Mouse (Mus musculus) Muller cell, postnatal 12 days (primary cell): ENCODE results near the gene 6030468B19Rik.
"Not testable (repeated sequence)": the region's sequence is repeated elsewhere in the genome, so short reads cannot be mapped to it uniquely, and the experiment has no call there.

Source experiments
- DNase-seq: peaks from one replicate; pipeline ENCODE4 v3.0.0-alpha.2; 2015; ENCODE audit errors: inconsistent ontology term

Gene 6030468B19Rik

DNA sequence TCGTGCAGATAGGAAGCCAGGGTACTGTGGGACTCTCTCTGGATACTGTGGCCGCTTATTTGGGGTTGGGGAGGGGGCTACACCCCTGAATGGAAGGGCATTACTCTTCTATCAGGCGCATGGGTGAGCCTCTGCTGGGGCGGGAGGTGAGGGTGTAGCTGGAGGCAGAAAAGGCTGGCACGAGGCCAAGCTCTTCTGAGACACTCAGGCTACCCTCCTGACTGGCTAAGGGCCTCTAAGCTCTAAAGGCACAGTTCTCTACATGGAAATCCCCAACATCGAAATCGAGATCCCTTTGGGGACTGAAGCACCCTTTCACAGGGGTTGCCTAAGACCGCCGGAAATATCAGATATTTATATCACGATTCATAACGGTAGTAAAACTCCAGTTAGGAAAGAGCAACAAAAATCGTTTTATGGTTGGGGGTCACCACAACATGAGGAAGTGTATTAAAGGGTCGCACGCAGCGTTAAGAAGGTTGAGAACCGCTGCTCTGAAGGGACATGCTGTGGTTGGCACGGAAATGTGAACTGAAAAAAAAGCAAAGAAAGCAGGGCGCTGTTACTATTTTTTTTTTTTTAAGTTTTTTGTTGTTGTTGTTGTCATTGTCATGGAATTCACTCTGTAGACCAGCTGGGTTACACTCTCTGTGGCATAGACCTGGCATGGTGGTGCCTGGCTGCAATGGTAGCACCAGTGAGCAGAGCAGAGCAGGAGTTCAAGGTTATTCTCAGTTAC lies 30.9 kb downstream of the 6030468B19Rik start:
- DNase-seq, result peak; percentile 44

DNA sequence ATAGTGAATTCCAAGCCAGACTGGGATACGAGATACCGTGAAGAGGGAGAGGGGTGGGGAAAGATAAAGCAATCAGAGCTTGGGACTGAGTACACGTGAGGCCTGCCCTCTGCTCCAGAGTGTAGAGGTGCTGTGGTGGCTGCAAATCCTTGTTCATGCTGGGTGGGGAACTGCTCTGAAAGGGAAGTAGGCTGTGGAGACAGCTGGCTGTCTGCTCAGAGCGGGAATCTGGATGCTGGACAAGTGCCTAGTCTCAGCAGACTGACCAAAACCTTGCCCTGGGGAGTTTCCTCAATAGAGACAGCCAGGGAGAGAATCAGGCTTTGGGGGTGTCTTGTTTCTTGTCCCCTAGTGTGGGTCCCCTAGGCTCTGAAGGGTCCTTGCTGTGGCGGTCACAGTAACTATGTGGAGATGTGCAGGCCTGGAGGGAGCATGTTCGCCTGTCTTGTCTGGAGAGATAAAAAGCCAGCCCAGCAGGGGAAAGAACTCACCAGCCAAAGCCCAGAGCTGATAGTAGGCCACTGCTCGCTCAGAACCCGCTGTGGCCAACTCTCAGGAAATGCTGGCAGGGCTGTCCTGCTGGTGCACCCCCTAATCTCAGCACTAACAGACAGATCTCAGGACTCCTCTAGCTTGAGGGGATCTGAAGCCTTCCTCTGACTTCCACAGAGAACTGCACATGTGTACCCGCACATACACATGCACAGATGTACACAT lies 31.6 kb downstream of the 6030468B19Rik start:
- DNase-seq, result peak; percentile 51

DNA sequence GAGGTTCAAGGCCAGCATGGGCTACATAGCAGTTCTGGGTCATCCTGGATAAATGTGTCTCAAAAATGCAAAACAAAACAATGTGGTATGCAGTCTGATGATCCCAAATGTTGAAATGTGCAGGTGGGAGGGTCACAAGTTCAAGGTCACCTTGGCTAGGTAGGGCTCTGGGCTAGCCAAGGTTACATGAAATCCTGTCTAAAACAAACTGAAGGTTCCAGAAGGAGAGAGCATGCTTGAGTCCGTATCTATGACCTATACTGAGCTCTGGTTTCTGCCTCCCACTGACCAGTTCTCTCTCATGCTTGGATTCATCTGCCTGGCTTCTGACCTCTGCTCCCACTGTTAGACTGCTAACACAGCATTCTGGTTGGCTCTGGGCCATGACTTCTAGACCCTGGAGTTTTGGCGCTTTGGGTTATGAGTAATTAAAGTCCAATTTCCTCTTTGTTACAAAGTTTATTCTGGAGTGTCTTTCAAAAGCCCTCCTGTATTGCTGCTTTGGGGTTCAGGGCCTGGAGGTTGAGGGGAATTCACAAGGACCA lies 32.3 kb downstream of the 6030468B19Rik start:
- DNase-seq, result no peak

DNA sequence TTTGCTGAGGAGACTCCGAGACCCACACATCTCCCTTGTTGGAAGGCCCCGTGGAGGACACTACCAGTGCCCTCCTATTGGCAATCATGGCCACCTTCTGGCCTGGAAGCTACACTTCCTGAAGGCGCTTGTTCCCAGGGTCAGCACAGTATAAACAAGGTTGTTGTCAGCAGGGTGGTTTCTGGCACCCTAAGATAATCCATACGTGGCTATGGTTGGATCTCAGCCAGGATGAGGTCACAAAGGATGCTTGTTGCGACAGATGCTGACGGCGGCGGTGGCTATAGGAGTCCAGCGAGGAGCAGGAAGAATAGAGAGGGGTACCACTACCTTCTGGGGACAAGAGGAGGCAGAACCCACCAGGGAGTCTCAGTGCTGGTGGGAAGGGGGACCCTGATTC lies 32.9 kb downstream of the 6030468B19Rik start:
- no peak for DNase-seq

DNA sequence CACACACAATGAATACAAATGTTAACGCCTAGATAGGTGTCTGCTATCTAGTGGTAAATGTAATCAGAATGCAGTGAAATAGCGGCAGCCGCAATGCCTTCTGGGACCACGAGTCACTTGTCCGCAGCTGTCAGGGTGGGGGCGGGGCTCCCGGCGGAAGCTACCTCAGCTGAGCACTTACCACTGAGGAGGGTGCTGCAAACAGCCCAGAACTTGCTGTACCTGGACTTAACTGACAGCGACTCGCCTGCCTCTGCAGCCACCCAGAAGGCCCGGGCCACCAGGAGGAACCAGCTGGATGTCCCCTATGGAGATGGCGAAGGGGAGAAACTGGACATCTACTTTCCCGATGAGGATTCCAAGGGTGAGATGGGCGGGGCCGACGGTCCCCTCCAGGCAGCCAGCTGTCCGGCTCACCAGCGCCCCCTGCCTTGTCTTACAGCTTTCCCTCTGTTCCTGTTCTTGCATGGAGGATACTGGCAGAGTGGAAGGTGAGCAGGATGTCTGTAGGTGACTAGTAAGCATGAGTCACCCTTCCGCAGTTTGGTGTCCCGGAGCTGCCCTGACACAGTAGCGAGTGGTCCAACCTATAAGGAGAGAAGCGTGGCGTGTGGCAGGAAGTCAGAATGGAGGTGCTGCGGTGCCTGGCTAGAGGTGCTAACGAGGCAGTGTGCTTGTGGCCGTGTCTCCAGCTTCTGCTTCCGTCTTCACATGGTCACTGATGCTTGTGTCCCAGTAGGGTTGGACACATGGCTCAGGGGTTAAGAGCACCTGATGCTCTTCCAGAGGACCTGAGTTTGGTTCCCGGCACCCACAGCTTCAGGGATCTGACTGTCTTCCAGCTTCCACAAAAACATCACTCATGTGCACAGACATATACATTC lies 34.9 kb downstream of the 6030468B19Rik start:
- peak; percentile 50 for DNase-seq

DNA sequence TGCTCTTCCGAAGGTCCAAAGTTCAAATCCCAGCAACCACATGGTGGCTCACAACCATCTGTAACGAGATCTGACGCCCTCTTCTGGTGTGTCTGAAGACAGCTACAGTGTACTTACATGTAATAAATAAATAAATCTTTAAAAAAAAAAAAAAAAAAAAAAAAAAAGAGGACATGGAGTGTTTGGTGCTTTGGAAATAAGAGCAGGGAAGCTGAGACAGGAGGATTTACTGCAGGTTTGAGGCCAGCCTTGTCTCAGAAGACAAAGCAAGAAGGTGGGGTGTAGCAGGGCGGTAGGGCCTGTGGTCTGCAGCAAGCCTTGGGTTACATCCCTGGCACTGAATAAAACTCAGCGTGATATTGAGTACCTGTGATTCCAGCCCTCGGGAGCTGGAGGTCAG lies 36.0 kb downstream of the 6030468B19Rik start:
- DNase-seq, result not testable (repeated sequence)

DNA sequence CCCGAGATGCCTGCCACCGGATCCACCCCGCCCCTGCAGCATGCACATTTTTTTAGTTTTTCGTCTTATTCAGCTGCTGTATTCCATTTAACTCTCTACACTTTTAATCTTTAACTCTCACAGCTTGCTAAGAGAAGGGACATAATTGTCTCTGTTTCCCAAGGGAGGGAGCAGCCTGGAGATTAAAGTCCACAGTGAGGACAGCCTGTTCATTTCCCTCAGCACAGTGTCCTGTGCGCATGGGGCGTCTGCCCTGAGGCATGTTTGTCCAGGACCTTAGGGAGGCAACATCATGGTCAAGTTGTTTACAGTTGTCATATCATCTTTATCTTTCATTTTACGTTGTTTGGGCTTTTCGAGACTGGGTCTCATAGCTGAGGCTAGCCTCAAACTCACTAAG lies 36.6 kb downstream of the 6030468B19Rik start:
- no peak for DNase-seq

DNA sequence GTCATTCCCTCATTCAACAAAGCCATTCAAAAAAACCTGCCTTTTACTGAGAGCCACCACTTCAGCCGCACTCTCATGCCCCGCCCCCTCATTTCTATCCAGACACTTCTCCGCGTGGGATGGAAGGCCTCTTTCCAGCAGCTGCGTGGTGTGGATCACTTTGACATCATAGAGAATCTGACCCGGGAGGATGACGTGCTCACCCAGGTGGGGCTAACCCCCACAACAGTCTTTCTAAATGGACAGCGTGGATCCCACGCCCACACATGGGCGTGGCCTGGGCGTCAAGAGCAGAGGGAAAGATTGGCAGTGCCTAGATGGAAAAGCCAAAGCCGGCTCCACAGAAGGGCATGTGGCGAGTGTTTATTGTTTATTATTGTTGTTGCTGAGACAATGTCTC lies 38.8 kb downstream of the 6030468B19Rik start:
- DNase-seq, result peak; percentile 67

DNA sequence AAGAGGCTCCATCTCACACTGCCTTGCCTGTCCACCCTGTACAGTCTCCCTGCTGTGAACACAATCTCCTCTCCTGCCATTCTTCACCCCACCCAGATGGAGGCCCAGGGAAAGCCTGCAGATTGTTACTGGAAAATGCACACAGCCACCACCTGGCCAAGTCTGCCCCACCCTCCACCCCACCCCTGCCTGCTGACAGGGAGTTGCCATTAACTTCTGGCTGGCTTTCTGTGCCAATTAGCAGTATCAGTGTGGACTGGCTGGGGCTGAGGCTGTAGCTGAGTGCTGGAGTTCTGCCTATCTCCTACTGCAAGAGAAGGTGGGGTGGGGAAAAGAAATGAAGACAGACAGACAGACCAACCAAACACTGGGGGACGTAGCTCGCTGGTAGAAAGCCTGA lies 41.1 kb downstream of the 6030468B19Rik start:
- DNase-seq, result no peak

DNA sequence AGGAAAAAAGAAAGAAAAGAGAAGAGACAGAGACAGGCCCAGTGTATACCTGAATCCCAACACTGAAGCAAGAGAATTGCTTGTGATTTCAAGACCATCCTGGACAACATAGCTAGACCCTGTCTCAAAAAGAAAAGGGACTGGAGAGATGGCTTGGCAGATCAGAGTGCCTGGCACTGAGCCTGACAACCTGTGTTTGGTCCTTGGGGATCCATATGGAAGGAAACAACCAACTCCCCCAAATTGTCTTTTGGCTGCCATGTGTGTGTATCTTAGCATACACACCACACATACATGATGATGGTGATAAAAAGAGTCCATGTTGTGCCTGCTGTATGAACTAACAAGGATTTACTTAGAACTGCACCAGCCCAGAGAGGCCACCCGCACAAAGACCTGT lies 41.6 kb downstream of the 6030468B19Rik start:
- no peak for DNase-seq

DNA sequence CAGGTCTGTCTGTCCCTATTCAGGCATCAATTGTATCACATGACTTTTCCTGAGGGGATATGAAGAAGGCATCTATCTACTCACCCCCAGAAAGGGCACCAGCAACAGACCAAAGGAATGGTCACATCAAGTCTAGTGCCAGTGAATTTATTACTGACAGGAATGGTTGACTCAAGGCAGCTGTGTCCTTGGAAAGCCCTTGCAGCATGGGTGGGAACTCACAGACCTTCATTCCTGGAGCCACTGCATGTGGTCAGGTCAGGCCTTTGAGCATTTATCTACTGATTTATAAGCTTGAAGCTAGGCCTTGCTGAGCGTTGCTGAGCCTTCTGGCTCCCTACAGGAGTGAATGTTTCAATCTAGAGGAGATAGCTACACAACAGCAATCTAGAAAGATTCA lies 43.5 kb downstream of the 6030468B19Rik start:
- DNase-seq, result no peak

DNA sequence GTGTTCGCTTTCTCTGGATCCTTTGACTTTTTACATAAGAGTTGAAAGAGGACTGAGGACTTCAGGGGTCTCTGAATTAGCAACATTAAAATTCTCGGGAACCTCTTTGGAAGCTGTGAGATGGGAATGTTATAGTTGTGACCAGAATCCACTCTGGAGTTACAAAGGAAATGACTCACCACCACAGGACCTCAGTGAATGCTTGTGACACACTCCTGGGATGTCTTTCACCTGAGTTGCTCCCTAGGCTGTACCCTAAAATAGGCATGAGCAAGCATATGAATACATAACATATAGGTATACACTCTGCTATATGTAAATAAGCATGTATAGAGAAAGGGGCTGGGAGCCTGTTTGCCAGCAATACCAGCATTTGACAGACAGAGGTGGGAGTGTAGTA lies 46.0 kb downstream of the 6030468B19Rik start:
- DNase-seq, result peak; percentile 59

DNA sequence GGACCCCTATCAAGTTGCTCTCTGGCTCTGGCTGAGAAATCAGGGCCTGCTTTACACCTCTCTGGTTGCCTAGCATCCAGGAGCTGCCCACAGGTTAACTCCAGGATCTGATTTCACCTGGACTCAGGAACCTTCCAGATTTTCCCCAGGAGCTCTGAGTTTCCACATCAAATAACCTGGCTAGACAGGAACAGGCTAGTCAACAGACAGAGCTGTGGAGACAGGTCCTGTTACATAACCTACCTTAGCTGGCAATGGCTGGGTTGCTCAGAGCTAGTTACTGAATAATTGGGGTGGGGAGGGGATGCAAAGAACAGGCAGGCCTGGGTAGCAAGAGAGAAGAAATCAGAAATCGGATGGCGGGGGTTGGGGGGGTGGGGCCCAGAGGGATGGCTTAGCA lies 47.5 kb downstream of the 6030468B19Rik start:
- DNase-seq, result no peak

DNA sequence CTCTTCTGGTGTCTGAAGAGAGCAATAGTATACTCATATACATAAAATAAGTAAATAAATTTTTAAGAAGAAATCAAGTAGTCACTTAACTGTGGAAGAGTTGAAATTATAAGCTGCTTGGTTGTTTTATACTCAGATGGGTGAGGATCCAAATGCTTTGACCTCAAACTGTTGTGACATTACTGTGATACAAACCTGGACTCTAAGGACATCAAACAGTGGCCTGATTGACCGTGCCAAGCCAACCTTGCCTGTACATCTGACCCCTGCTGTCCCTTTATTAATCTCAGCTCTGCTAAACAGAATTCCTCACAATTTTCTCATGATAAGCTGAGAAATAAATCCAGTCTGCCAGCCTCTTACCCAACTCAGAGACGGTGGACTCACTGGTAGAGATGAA lies 48.2 kb downstream of the 6030468B19Rik start:
- DNase-seq, result no peak

DNA sequence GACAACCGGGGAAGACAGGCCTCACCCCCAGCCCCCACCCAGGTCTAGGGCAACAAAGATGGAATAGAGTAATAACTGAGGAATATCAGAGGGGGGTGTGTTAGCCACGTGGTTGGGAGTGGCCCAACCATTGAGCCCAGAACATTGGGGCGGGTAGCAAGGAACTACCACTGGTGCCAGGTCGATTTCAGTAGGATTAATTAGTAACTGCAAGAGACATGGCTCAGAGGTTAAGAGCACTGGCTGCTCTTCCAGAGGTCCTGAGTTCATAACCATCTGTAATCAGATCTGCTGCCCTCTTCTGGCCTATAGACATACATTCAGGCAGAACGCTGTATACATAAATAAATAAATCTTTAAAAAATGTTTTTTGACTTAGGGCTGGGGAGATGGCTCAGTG lies 49.2 kb downstream of the 6030468B19Rik start:
- no peak for DNase-seq

DNA sequence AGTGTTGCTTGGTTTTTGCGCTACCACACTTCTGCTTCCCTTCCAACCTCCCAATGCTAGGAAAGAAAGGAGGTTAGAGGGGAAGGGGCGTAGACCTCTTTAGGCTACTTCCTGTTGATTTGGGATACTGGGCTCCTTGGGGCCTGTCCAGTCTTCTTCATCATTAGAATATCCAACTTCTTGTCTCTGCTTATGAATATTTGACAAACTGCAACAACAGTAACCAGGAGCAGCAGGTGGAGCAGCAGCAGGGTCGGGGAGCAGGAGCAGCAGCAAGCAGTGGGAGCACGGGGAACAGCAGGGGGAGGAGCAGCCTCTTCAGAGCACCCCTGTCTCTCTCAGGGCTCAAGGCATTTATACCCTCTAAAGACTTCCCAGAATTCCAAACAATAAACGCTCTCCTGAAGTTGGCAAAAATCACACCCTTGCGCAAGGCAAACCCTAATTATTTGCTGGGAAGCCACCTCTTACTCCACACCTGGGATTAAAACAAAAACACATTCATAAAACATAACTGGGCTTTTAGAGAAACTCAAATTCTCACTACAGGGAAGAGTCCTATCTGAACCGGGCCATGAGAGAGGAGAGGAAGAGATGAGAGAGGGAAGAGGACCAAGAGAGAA lies 50.2 kb downstream of the 6030468B19Rik start:
- DNase-seq, result no peak

DNA sequence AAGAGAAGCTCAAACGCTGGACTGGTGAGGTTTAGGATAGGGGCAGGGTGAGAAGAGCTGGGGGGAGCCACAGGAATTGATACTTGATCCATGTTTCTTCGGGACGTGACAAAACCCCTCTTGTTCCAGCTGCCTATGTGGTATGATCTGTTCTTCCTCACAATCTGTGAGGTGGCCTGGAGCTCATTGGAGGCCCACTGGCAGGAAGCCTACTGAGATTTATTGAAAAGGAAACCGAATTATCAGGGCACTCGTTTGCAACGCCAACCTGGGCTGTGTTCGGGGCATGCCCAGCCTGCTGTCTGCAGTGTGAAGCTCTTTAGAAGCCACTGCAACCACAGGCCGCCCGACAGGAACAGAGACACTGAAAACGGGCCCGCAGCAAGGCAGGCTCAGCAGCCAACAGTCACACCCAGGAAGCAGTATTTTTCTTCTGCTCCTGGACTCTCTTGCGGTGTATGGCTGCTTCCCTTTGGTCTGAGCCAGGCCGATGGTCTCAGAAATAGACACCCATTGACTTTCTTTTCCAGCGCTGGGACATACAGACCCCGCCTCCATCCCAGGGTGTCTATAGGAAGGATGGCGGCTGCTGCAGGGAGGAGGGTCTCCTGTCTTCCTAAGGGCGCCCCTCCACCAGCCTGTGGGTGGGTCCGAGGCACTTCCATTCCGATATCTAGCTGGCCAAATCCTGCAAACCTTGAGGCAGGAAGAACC lies 51.0 kb downstream of the 6030468B19Rik start:
- no peak for DNase-seq

DNA sequence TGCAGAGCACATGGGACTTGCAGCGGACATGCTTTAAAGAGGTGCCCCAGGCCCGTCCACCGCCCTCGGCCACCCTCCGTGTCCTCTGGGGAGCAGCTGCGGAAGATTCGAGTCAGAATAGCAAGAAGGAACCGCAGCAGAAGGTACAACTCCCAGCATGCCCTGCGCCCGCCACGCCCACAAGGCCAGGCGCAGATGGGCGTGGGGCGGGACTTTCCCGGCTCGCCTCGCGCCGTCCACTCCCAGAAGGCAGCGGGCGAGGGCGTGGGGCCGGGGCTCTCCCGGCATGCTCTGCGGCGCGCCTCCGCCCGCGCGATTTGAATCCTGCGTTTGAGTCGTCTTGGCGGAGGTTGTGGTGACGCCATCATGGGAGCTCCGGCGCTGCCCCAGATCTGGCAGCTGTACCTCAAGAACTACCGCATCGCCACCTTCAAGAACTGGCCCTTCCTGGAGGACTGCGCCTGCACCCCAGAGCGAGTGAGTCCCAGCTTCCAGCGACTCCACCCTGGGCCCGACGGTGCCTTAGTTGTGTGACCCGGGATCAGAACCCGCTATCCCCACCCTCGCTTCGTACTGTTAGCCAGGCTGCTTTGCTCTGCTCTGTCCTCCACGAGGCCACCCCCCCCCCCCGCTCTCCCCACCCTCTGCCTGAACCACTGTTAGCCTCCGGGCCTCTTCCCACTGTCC lies 51.7 kb downstream of the 6030468B19Rik start, which contains the start of gene Birc5:
TSS of gene Birc5 (plus strand) at position 267 of the 687 bp plus-strand sequence.
- DNase-seq, result peak; percentile 98

DNA sequence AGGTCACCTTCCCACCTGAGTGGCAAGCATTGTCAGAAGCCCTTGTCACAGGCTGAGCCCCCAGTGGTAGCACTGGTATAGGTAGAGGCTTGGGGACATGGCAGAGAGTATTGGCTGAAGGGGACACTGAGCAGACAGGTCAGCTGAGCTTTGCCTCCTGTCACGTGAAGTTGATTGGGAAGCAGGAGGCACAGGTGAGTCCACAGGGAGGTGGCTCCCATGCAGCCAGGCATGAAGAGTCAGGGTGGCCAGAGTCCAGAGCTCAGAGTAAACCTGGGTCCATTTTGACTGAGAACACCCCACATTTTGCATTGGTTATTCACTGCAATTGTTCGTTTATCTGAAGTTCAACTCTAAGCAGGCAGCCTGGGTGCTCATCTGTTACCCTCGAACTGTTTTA lies 55.4 kb downstream of the 6030468B19Rik start:
- no peak for DNase-seq

DNA sequence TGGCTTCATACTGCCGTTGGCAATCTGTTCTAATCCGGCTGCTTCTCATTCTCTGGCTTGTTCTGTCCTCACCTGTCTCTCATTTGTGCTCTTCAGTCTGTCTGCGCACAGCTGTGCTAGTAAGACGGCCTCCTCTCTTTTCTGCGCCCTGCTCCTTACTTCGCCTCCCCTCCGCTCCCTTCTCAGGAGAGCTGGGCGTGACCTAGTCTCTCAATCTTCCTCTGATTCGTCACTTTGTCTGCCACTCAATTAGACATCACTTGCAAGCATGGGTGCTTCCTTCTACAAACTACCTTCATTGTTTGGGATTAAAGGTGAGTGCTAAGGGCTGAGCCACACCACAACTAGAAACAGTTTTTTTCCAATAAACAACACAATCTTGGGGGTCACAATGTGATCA lies 56.8 kb downstream of the 6030468B19Rik start:
- DNase-seq, result no peak
